Mouse (Mus musculus) kidney, adult 2 months (tissue): ENCODE data around the gene Jag2. TPM values are rescaled to one million over a fixed set of nuclear protein-coding genes. Genes with fewer than 3 reads are reported as not detected.
A peak's percentile ranks its signal among the peaks of the same experiment; 100 is the strongest.

Experiments
- DNase-seq: peaks from one replicate; pipeline ENCODE4 v3.0.0; 2021
- H3K27ac ChIP-seq: fragments of 200-500 bp; 2 replicates; pipeline ENCODE4 v1.5.1; 2012; ENCODE audit warnings: low read depth, low read length, control low read depth, inconsistent platforms; ENCODE audit not compliant: insufficient read depth
- H3K27me3 ChIP-seq: fragments of 200-500 bp; replicated peaks from 2 replicates; pipeline ENCODE4 v1.6.1; 2012; ENCODE audit warnings: mild to moderate bottlenecking, moderate library complexity, low read length, inconsistent platforms; ENCODE audit not compliant: control insufficient read depth, insufficient read depth
- H3K36me3 ChIP-seq: fragments of 200-500 bp; 2 replicates; pipeline ENCODE4 v1.6.1; 2012; ENCODE audit warnings: mild to moderate bottlenecking, moderate library complexity, low read length, inconsistent platforms; ENCODE audit not compliant: control insufficient read depth, insufficient read depth
- H3K4me1 ChIP-seq: fragments of 200-500 bp; 2 replicates; pipeline ENCODE4 v1.6.1; 2011; ENCODE audit warnings: low read length; ENCODE audit not compliant: control insufficient read depth, insufficient read depth
- H3K4me3 ChIP-seq: fragments of 200-500 bp; 2 replicates; pipeline ENCODE4 v1.5.1; 2011; ENCODE audit warnings: mild to moderate bottlenecking, low read depth, low read length, control low read depth; ENCODE audit not compliant: insufficient read depth
- CTCF ChIP-seq: fragments of 200-500 bp; conservative IDR thresholded peaks from 2 replicates; pipeline ENCODE4 v1.5.1; 2011; ENCODE audit warnings: low read depth, mild to moderate bottlenecking, control low read depth, low read length, moderate library complexity, mixed read lengths; ENCODE audit not compliant: insufficient read depth, insufficient read length
- POLR2A ChIP-seq: fragments of 200-500 bp; IDR thresholded peaks from one replicate; pipeline ENCODE4 v1.6.1; 2011; ENCODE audit warnings: low read depth, low read length, control low read depth
- WGBS: fragments of 180-500 bp; shearing (Covaris S2); methylation state at CpG from one replicate; pipeline ENCODE4 v1.1.7; 2018; 5-methylcytosine and 5-hydroxymethylcytosine counted together
- polyA plus RNA-seq: library from polyadenylated mRNA; depleted of rRNA; stranded (reverse); fragments of >200 nt; gene quantifications from 2 replicates; pipeline ENCODE4 v1.2.3, GENCODE M21; 2012

Jag2 gene
- polyA plus RNA-seq, 1 experiment = 10.1 TPM

GRCm38 (mm10) chr12:112951150-112951842, 21.7 kb upstream of the Jag2 start:
- no peak overlapping the region for H3K4me3 ChIP-seq
- 19% methylated on average over 7 of the region's 7 CpGs for WGBS
- no peak overlapping the region for H3K27ac ChIP-seq
- no peak for DNase-seq
- no peaks in the 10 kb centered on the region for H3K4me1 ChIP-seq
- H3K36me3 ChIP-seq = no peaks in the 10 kb centered on the region
- H3K27me3 ChIP-seq = no peaks in the 10 kb centered on the region
- TF ChIP-seq CTCF (no peak), POLR2A (no peak)

GRCm38 (mm10) chr12:112950761-112951129, 21.2 kb upstream of the Jag2 start:
- Histone ChIP-seq H3K27me3 (no peaks in the 10 kb centered on the region), H3K4me1 (no peaks in the 10 kb centered on the region), H3K36me3 (no peaks in the 10 kb centered on the region), H3K4me3 (peak overlapping the region; percentile 2; the same call in 1 of the 2 replicates), H3K27ac (0 out of 2 replicates have a peak overlapping the region, but pooled peaks have one; percentile 7)
- TF ChIP-seq CTCF (no peak), POLR2A (no peak)
- no peak for DNase-seq
- WGBS = 6% methylated on average over 6 of the region's 6 CpGs

DNA sequence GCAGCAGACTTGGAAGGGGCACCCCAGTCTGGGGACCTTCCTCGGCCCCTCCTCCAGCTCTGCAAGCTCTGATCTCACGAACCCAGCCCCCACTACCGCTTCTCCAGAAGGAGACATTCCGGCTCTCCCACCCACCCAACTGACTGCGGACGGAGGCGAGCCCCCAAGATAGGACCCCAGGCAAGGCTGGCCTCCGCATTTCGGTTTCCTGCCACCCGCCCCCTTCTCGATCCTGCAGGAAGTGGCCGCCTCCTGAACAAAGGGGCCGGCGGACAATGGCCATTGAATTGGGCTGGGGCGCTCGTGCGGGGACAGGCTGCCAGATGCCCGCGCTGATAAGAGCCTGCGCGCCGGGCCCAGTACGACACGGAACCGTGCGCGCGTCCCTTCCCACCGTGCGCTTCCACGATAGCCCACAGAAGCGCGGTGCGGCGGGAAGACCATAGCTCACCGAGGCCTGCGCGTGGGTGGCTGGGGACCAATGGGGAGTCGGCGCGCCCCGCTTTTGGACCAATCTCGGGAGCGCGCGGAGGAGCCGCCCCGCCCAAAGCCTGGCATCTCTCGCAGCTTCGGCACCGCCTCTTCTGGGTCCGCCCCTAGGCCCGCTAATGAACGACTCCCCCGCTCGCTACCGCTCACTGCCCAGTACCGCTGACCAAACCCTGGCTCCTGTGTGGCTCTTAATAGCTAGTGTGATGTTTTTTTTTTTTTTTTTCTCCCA, 20.6 kb upstream of the Jag2 start:
- TF ChIP-seq CTCF = no peak
- TF ChIP-seq POLR2A = no peak
- no peaks in the 10 kb centered on the region for H3K36me3 ChIP-seq
- no peaks in the 10 kb centered on the region for H3K4me1 ChIP-seq
- DNase-seq = peak; percentile 92
- no peaks in the 10 kb centered on the region for H3K27me3 ChIP-seq
- H3K27ac ChIP-seq = 0 out of 2 replicates have a peak overlapping the region, but pooled peaks have one; percentile 42
- H3K4me3 ChIP-seq = peak overlapping the region; percentile 57
- under 1% methylated on average over 58 of the region's 58 CpGs for WGBS

DNA sequence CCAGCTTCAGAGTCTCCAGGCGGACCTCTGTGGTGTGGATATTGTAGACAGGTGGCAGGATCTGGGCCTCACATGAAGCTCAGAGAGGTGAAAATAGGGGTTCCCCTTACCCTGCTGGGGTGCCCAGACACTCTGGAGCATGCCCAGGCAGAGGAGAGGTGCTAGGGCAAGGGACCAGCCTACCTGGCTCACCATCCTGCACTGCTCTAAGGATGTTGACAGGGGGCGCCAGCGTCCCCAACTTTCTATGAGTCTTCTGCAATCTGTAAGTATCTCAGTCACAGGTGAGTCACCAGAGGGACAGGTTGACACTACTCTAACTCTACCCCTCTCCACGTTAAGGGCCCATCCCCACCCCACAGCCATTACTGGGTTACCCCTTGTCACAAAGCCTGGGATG, 17.7 kb upstream of the Jag2 start:
- H3K4me1 ChIP-seq = peaks cover 1% of the 10 kb centered on the region; the same call in 1 of the 2 replicates
- no peak overlapping the region for H3K27ac ChIP-seq
- no peak for TF ChIP-seq POLR2A
- peak; percentile 55 for TF ChIP-seq CTCF
- 38% methylated on average over 4 of the region's 4 CpGs for WGBS
- no peaks in the 10 kb centered on the region for H3K36me3 ChIP-seq
- H3K27me3 ChIP-seq = no peaks in the 10 kb centered on the region
- DNase-seq = peak; percentile 39
- no peak overlapping the region for H3K4me3 ChIP-seq

DNA sequence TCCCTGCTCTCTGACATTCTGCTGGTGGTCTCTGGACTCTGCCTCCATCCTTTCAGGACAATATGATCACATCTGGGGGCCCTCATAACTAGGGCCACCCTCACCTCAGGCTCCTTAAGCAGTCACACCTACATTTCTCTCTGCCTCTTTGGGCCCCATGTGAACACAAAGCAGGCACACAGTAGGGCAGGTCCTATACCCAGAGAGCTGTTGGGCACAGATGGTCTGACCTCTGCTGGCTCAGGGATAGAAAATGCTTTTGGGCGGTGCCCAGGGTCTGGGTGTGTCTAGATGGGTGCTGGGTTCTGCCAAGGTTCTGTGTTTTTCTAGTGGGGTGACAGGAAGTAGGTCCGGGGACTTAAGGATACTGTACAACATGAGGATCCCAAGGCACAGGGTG, 14.1 kb upstream of the Jag2 start:
- H3K4me1 ChIP-seq = peaks cover 12% of the 10 kb centered on the region; the same call in 1 of the 2 replicates
- no peak overlapping the region for H3K27ac ChIP-seq
- no peak overlapping the region for H3K4me3 ChIP-seq
- H3K36me3 ChIP-seq = no peaks in the 10 kb centered on the region
- 87% methylated on average over 2 of the region's 2 CpGs for WGBS
- H3K27me3 ChIP-seq = no peaks in the 10 kb centered on the region
- no peak for DNase-seq
- TF ChIP-seq POLR2A (no peak), CTCF (no peak)

- Histone ChIP-seq H3K36me3 (no peaks in the 10 kb centered on the region), H3K4me3 (peak within 1 kb of the TSS; percentile 95), H3K4me1 (peaks cover 12% of the 10 kb centered on the region; the same call in 1 of the 2 replicates), H3K27me3 (no peaks in the 10 kb centered on the region), H3K27ac (peak within 1 kb of the TSS; percentile 97)
- TF ChIP-seq CTCF = no peak
- TF ChIP-seq POLR2A = peak; percentile 20
- peak; percentile 91 for DNase-seq
- WGBS = 2% methylated on average over 58 of the region's 58 CpGs
These were observed 12.5 kb upstream of the Jag2 start, which contains the start of gene Nudt14 for GRCm38 (mm10) chr12:112941776-112942713. TSS of gene Nudt14 (minus strand) at chr12:112942124.
